Mouse (Mus musculus): ENCODE measurements around the gene Mc1r.

GRCm38 (mm10) chr8:123387801-123388200, 19.1 kb upstream of the Mc1r start:
- no peak for TF ChIP-seq JUND (IDR thresholded peaks at IDR 0.05; ENCODE audit: low read depth, low read length)
- no peak for TF ChIP-seq CTCF (IDR thresholded peaks at IDR 0.05 in 2 of 3, conservative IDR thresholded peaks at IDR 0.05 in 1 of 3; ENCODE audit: control insufficient read depth in 1 of 3, insufficient read depth in 1 of 3, low read depth in 2 of 3, low read length in 3 of 3, poor library complexity in 1 of 3, severe bottlenecking in 1 of 3)
- TF ChIP-seq POLR2A (IDR thresholded peaks at IDR 0.05; ENCODE audit: control insufficient read depth in 1 of 2, insufficient read depth in 1 of 2, low read depth in 1 of 2, low read length in 2 of 2, poor library complexity in 1 of 2): no peak
- TF ChIP-seq CHD1 (IDR thresholded peaks at IDR 0.05; ENCODE audit: low read depth, low read length): no peak
- no peak for TF ChIP-seq POLR2AphosphoS2 (IDR thresholded peaks at IDR 0.05; ENCODE audit: low read length)
- TF ChIP-seq NELFE (IDR thresholded peaks at IDR 0.05; ENCODE audit: low read depth, low read length): no peak
- TF ChIP-seq MXI1 (IDR thresholded peaks at IDR 0.05; ENCODE audit: low read depth, low read length): no peak
- TF ChIP-seq ZC3H11A (IDR thresholded peaks at IDR 0.05; ENCODE audit: low read depth, low read length): no peak
- TF ChIP-seq TCF12 (IDR thresholded peaks at IDR 0.05; ENCODE audit: low read depth, low read length): no peak
- TF ChIP-seq ZNF384 (IDR thresholded peaks at IDR 0.05; ENCODE audit: low read depth, low read length): no peak
